Mouse (Mus musculus) frontal cortex, postnatal 36 days (tissue): Measurements from ENCODE around the gene Fkbp10.

Experiments used
- DNase-seq, 2 experiments: peaks; one replicate each; pipeline ENCODE4 v3.0.0; 2022; ENCODE audit warnings: low spot score in 2 of 2

Gene Fkbp10

DNA sequence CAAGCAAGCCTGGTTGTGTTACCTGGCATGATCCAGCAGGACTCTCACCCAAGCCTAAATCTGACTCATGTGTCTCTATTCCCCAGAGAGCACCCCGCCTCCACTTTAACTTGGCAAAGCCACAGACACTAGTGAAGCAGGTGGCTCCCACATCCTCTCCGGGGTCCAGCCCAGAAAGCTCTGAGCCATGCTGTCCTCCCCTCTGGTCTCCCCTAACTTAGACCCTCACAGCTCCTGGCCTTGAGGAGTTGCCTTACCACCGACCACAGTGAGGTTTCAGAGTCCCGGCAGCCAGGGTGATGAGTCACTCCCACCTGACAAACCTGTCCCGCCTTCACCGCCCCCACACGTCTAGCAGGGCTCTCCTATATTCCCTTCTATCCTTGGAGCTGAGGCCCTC is 21.8 kb upstream of the Fkbp10 start:
- DNase-seq = no peak

DNA sequence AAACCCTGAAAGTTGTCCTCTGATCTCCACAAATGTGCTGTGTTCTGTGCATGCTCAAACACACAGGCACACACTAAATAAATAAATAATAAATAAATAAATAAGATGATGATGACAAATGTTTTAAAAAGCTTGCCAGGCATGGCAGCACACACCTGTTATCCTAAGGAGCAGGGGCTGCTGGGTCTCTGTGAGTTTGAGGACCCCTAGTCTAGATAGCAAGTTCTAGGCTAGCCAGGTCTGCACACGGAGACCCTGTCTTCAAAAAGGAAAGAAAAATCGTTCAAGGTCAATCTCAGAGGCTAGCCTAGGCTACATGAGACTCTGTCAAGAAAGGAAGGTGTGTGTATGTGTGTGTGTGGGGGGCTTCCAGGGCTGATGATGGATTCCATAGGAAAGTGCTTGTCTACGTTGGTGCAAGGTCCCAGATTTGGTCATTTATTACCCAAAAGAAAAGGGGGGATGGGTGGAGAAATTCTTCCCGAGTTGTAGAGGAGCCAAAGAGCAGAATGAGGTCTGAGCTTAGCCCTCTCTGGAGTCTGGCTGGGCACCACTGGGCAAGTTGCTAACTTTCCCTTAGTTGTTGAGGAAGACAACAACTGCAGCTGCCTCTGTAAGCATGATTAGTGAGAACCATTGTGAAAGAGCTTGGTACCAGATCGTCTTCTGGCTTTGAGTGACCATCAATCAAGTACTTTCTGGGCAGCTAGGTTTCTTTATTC is 21.0 kb upstream of the Fkbp10 start:
- no peak for DNase-seq

DNA sequence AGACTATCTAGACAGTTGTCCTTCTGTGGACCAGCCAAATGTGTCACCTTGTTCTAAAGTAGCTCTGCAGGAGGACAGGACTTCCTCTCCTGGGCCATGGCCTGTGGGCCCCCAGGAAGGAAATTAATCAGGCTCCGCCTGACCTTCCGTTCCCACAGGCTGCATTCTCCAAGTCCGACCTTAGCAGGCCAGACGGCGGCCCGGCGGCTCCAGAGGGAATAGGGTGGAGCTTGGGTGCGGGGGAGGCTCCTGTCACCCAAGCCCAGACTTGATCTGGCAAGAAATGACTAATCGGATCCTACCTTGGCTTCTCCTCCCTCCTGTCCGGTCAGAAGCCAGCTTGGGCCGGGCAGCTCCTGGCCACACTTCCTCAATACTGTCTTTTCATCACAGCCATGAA is 20.3 kb upstream of the Fkbp10 start:
- no peak for DNase-seq

DNA sequence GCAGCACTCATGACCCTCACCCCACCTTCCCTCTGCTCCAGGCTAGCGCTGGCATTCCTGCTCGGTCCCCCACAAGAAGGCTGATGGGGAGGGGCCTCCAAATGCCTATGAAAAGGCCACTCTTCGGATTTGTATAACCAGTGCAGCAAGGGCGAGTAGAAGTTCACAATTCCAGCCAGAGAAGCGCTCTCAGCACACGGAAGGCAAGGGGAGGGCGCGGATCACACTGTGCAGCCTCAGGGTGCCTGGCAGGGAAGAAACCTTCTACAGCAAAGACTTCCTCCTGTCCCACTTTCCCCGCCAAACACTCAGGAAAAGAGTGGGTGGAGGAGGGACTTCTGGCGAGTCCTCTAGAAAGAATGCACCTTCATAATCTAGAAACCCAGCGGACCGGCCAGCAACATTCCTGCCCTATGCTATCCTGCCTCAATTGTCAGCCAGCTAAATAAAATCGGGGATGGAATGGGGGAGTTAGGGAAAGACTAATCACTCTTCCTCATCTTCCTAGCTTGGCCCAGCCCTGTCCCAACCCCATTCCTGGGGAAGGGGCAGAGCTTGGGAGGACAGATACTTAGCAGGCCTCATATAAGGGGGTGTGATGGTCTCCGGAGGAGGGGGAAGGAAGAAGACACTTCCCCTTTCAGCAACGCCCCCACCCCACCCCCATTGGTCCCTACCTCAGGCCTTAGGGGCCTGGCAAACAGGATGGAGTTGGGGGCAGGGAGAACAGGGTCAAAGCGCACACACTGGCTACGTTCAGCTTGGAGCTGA is 19.5 kb upstream of the Fkbp10 start:
- DNase-seq = no peak

DNA sequence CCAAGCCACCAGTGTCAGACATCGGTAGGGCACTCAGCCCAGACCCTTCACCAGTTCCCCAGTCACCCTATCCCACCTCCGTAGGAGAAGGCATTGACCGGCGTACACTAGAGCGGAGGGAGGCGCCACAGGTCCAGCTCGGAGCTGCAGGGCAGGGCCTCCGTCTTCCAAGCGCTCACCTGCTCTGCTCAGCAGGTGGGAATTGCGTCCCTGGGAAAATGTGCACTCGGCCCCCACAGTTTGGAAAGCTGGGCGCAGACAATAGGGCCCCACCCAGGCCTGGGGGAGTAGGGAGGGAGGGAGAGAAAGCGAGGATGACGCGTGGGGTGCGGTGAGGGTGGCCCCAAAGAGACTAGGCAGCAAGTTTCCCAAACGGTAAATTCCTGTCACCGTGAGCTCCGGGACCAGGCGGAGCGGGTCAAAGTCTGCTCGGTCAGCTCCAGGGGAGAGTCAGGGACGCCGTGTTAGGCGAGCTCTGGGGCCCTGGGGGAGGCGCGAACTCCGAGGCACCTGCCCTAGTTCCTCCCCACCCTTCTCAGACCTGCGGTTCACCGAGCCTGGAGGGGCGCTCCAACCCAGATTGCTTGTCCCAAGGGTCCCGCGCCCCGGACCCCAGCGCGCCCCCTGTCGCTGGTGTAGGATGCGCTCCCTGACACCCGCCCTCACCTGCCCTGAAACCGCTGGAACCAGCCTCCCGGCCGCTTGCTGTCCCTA is 18.5 kb upstream of the Fkbp10 start:
- no peak for DNase-seq

DNA sequence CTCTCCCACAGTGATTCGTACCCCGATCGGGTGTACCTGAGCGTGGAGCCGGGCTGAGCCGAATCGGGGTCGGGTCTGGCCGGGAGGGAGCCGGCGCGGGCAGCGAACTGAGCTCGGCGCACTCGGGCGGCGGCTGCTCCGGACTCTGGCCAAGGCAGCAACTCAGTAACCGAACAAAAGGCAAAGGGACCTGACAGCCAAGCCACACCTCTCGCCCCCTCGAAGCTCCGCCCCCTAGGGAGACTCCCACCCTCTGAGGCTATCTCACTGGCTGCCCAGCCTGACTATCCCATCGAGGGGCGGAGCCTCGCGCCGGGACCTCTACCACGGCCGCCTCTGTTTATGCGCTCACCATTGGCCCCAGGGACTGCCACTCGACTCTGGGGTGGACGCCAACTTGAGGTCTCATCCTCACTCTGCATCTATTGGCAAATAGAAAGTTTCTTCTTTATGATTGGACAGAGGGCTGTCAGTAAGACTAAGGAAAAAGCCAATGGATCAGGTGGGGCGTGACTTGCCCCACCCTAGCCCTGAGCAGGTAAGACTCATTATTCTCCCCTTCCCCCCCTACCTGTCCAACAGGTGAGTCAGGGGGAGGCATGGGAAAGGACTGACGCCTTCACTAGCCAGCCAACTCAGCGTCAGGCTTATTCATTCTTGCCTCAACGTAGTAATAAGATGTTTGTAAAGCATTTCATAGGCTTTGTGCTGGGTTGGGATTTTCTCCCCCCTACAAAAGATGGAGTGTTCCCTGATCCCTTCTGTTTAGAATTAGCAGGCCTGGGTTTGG is 17.7 kb upstream of the Fkbp10 start, which contains the start of gene Jup:
Jup (minus strand) TSS at position 164 of the 790 bp plus-strand sequence.
- peak; percentile 99 to 100 for DNase-seq

DNA sequence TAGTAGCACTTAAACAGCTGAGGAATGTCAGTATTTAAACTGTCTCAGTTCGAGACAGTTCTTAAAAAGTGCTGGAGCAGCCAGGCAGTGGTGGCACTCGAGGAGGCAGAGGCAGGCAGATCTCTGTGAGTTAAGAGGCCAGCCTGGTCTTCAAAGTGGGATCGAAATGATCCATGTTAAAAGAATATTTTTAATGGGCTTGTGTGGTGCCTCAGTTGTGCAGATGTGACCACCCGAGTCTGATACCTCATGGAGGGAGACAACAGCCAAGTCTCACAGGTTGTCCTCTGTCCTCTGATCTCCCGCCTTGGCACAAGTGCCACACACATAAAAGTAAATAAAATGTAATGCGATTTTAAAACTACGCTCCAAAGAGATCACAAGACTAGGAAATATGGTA is 17.0 kb upstream of the Fkbp10 start:
- no peak for DNase-seq

DNA sequence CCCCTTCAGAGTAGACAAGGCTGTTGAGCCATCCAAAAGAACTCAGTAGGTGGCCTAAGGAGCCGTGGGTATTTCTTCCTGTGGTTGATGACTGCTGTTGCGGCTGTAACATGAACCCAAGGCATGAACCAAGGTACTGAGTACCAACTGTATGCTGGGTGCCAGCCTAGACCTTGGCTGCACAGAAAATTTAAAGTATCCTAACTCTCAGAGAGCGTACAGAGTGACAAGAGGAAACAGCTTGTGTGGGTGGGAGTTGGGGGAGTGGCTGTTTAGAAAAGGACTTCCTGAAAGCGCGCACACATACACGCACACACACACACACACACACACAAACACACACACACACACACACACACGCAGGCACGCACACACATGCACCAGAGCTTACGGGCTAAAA is 16.2 kb upstream of the Fkbp10 start:
- DNase-seq = no peak

DNA sequence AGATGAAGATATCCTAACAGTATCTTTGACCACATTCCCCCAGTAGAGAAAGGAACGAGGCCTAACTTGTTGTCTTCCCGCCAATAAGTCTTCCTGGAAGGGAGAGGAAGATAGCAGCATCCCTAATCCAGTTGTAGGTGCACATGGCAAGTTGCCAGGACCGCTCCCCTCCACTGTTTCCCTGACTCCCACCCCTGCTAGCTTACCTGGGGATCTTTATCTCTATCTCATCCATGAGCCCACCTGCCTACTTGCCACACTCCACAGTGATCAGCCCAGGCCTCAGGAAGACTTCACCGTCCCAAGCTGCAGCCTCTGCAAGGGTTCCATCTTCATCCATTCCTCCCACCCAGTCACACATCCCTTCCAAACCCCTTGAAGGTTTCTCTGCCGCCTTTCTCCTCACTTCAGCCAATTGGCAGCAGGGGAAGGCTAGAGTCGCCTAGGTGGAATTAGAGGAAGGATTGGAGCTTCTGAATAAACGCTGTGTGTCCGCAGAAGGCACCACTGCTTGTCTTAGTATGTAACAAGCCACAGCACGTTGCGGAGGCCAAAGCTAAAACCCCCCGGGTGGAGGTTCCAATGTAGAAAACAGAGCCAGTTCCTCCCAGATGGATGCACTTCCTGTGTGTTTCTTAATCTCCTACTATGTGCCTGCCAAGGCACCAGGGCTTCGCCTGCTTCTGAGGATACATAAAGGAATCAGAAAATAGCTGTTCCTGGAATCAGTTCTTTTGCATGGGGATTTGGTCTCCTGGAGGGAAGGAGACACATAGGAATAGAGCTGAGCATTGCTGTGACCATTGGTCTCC is 15.6 kb upstream of the Fkbp10 start:
- DNase-seq = no peak

DNA sequence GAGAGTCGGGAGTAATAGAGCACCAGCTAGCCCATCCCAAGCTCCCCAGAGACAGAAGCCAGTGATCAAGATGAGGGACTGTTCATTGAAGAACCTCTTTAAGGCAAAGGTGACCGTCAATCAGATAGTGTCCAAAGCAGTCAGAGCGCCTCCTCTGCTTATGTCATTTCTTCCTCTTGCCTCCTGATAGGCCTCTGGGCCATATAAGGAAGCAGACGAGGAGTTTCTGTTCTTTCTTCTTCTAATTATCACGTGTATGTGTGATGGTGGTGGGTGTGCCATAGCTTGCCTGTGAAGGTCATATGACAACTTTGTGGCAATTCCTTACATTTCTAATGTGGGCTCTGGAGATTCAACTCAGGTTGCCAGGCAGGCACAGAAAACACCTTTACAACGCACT is 14.7 kb upstream of the Fkbp10 start:
- DNase-seq = no peak

DNA sequence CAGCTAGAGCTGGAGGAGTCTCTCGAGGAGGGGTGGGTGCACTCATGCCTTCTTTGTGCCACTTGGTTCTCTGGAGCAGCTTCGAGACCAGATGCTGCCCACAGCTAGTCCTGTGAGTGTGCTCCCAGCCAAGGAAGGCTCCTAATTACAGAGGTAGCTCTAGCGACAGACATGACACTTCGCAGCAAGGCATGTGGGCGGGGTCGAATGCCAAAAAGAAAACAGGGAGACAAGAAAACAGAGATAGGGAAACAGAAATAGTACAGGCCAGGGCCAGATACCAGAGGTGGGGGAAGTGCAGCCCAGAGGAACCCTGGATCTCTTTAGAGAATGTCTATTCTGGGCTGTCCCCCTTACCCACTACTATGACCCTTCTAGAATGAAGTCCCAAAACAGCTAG is 13.3 kb upstream of the Fkbp10 start:
- DNase-seq = no peak

DNA sequence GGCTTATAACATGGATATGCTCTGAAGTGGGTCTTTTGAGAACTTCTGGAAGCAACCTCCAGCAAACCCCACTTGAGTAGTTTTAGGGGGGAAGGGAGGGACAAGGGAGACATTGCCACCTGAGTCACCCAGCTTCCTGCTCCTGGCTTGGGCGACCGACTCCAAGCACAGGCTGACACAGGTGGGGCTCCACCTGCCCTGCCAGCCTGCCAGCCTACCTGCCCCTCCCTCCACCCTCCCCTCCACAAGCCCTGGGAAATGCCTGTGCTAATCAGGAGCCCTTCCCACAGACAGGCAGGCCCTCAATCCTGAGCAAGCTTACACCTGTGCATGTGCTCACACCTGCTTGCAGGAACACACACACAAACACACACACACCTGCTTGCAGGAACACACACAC is 12.8 kb upstream of the Fkbp10 start:
- DNase-seq = no peak

DNA sequence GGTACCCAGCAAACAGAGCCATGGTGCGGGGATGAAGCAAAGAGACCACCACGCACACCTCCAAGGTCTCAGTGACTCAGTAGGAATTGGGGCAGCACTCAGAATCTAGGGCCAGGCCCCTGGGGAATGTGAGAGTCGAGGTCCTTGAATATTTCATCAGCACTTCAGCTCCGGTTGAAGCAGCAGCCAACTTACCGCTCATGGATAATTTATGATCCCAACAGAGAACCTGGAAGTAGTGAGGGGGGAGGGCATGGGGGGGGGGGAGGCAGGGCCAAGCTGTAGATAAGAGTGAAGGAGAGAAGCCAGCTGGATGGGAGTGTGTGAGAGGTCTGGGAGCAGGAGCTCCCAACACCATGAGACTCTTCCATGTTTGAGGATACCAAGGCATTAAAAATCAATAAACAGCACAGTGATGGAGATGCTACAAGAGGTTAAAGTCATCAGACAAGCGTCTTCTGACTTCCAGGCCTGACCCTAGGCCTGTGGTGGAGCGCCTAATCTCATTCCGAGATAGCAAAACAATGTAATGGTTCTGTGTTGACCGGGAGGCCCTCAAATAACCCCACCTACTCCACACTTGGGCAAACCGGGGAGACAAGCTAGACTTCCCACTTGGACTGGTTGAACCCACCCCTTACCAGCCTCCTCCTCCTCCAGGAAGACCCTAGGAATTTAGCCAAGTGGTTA is 11.9 kb upstream of the Fkbp10 start:
- DNase-seq = no peak

DNA sequence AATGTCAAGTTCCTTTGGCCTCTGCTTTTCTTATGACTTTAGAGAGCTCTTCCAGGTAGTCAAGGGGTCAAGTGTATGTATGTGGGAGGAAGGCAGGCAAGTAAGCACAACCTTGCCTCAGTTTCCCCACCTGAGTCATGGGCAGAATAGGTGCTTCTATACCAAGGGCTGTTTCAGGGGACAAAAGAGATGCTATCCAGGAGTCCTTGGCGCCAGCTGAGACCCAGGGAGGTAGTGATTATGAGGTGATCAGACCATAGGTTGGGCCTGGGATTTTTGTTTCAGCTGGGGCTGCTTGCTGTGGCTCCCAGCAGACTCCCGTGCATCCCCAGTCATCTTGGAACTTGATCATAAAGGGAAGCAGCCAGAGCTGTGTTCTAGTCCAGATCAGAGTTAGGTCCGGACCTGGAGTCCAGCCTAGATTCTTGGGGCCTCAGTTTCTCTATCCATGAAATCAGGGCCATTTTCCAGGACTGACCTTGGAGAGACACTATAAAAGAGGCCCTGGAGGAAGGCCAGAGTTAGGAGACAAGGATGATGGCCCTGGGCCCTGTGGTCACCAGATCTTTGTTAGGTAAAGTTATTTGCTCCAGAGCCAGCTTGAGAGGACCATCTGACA is 10.9 kb upstream of the Fkbp10 start:
- no peak for DNase-seq

DNA sequence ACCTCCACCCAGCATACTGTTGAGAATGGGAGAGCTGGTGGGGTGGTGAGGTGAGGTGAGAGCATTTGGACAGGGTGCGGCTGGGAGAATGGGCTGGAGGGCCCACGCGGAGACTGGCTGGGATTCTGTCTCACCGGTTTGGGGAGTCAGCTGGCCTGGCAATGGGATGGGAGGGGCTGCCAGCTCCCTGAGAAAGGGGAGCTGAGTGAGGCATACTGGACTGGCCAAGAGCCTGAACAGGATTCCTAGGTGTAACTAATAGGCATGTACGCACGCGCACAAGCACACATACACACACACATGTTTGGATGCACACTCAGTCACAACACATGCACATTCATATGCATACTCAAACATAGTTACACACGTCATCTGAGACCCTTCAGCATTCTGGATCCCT is 9.2 kb upstream of the Fkbp10 start:
- no peak for DNase-seq

DNA sequence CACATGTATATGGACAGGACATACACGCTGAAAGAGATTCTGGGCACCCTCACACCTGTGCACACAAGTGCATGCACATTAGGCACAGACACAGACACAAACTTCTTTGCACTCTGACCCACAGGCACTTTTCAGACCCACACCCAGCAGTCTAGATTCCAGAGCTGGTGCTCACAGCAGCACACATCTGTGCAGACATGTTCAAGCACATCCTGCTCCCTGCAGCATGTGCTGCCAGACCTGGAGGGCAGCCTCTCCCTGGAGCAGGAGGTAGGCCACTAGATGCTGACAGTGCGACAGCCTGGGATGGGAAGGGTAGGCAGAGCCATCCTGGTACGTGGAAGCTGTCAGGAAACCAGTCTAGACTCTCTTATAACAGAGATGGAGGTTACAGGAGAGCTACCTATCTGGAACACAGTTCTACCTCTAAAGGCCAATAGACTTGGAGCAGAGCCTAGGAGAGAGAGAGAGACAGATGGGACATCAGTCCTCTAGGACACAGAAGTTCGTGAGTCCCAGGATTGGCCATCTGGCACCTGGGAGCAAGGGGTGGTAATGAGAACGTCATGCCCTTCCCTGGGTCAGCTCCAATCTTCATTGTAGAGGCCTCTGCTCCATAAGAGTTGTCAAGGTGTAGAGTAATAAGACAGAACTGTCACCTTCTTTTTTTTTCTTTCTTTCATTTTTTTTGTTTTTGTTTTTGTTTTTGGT is 8.3 kb upstream of the Fkbp10 start:
- DNase-seq = no peak

DNA sequence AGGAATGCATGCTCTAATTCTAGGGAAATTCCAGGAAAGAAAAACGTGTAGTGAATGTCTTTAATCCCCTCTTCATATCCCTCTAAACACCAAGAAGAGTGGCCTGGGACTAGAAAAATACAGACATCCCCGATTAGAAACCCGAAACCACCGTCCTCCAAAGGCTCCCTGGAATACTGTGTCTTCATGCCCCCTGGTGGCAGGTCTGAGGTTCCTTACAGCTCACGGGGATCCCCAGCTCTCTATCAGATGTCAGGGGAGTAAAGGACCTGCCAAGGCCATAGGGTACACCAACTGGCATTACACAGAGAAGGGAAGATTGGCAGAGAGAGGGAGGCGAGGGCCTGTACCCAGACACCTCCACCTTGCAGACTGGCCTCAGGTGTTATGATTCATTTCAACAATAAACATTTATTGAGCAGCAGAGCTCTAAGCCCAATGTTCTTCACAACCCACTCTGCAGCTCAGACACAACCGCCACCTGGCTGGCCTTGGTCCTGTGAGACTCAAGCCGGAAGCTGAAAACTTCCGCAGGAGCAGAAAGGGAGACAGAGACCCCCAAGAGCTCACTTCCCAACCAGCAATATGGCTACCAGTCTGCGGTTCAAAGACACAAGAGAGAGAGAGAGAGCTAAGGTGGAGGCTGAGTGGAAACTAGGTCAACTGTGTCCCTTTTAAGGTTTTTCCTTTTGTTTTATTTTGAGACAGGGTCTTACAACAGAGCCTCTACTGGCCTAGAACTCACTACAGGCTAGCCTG is 7.2 kb upstream of the Fkbp10 start:
- DNase-seq = peak in 1 of 2 experiments; percentile 56

DNA sequence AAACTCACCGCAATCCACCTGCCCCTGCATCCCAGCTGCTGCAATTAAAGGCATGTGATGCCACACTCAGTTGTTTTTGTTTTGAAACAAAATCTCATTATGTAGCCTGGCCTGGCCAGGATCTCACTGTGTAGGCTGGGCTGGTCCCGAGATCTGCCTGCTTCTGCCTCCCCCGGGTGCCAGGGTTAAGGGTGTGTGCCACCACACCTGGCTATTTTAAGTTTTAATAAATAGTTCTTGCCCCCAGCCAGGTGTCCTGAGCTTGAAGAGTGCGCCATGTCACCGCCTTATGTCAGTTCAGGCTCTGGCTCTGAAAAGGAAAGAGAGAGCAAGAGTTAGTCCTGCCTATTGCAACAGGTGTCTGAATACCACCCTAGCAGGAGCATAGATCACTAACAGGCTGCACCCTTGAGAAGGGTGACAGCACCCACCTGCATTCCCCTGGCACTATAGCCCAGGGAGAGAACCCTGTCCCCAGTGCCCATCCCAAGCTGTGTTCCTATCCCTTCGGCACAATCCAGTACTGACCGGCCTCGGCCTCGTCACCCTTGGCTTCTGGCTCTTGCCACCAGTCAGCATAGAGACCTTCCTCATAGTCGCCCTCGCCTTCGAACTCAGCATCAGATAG is 6.5 kb upstream of the Fkbp10 start:
- no peak for DNase-seq
